Mouse (Mus musculus): ENCODE data around the gene Fbln2.

Fbln2 gene

DNA sequence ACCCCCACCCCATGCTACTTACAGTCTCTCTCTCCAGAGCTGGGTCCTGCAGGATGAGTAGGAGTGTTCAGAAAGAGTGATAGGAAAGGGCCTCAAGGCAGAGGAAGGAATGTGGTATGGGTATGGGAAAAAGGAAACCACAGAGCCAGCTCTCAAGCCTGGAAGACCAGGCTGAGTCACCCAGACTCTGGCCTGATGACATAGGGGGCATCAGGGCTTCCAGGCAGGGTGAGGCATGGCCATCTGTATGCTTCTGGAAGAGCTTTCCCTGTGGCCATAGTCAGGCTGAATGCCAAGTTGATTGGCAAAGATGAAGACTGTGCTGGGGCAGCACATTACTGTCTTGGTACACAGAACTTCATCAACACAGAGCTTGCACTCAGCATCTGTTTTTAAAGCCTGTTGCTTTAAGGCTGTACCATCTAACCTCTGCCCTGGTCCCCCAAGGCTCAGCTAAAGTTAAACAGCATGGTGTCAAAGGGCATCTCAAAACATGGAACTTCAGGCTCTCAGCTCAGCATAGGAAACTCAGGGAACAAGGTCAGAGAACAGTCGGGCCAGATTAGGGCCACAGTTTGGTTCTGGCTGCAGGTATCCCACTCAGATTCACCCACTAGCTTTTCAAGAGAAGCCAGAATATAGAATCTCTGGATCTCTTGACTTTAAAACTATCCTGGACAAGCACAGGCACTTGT lies 19.3 kb upstream of the Fbln2 start:
- DNase-seq = no peak

DNA sequence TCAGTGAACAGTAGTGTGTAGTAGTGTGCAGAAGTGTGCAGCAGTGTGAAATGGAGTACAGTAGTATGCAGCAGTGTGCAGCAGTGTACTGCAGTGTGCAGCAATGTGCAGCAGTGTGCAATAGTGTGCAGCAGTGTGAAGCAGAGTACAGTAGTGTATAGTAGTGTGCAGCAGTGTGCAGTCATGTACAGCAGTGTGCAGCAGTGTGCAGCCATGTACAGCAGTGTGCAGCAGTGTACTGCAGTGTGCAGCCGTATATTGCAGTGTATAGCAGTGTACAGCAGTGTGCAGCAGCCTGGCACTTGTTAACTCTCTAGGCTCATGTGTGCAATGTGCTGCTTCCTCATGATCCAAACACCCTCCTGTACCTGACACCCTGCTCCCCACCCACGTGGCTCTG lies 13.8 kb upstream of the Fbln2 start:
- no peak for DNase-seq

DNA sequence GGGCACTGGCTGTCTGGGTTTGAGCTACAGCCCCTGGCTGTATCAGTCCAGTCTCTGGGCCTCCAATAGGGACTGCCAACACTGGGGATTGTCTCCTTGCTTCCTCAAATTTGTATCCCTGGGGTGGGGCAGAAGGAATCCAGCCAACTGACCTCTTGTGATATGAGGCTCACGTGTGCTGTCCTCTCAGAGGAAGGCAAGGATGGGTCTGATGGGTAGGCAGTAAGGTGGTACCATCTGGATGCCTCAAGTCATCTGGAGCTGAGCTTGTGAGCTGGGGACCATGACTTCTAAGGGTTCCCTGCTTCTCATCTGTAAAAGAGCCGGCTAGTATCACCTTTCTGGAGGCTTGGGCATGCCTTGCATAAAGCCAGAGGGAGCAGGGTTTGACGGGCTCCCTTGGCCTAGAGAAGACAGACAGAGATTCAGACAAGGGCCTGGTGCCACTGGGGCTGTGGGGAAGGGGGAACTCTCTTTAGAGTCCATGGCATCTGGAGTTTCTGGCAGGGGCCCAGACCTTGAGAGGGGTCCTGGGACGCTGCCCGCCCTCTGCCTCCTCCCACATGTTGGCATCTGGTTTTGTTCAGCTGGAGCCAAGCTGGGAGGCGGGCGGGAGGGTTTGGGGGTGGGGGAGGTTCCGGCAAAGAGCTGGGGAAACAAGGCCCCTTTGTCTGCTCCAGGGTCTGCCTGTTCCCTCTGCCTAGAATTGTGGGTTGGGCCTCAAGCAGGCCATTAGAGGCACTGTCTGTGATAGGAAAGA lies 11.6 kb upstream of the Fbln2 start:
- peak; percentile 18 to 34 for DNase-seq

DNA sequence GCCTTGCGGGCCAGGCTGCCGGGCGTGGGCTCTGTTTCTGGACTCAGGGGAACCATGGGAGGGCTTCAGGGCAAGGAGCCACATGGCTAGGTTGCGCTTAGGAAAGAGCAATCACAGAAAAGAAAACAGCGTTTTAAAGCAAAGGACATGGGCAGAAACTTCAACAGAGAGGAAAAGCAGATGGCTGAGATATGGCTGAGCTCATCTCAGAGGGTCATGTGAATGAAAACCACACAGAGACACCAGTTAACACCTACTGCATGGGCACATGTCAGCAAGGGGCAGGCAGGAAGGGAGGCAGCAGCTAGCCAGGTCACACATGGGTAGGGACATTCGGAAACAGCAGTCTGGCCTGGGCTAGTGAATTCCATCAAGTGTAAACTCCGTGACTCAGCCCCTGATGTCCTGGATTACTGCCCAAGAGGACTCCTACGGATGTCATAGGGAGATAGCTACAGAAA lies 10.3 kb upstream of the Fbln2 start:
- DNase-seq = no peak

DNA sequence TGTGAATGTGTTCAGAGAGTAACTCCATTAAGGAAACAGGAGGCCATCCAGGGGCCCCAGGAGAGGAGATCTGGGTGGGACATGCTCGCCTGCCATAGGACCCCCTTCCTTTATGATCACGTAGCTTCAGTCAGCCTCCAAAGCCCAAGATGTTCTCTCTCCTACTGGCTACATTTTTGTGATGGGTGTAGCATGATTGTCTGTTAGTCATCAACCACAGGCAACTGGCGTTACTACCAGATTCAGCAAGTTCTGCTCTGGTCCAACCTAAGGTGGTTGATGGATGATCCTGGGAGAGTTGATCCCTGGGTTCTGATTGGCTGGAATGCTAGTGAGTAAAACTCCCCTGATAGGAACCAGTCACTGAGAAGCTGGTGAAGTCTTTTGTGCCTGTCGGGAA lies 9.7 kb upstream of the Fbln2 start:
- no peak for DNase-seq

DNA sequence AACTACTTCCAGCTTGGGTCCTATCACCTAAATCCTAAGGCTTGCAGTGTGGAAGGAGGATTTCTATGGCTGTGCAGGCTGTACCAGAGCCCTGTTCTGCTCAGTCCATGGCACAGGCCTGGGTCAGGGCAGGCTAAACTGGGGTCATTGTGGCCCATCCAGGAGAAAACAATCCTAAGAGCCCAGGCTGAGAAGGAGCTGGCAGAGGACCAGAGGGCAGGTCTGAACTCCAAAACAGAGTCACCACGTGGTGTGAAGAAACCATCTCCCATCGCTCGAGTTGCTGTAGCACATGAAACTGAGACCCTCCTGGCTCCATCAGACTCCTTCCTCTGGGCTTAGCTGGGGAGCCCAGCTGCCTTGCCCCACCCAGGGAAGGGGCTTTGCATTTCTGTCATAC lies 6.9 kb upstream of the Fbln2 start:
- no peak for DNase-seq

DNA sequence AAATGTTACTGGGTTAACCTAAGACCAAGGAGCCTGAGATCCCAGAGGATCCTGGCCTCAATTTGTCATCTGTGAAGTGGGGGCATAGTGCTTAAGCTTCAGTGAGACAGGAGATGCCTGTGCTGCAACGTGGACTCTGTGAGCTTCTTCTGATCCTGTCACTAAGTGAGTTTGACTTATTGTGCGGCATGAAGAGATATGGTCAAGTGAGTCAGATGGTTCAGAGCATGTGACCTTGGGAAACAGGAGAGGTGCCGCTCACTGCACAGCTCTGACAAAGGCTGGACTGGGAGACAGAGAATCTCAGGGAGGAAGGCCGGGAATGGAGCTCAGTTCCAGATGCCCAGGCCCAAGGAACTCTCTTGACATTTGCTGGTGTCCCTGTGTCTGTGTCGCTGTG lies 6.5 kb upstream of the Fbln2 start:
- no peak for DNase-seq

DNA sequence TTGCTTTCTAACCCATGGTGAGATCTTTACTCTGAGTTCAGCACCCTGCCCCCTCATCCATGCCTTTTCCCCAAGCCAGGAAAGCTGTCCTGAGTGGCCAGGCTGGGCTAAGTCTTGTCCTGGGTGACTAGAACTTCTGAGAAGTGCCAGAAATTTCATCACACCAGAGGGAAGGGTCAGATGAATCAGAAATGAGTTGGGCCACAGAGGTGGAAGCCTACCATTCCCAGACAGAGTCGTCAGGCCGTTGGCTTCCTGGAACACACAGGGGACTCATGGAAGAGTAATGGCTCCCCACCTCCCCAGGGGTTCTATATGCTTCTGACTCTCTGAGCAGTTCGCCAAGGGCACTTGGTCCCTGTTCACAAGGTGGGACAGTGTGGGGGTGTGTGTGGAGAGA lies 4.8 kb upstream of the Fbln2 start:
- no peak for DNase-seq

DNA sequence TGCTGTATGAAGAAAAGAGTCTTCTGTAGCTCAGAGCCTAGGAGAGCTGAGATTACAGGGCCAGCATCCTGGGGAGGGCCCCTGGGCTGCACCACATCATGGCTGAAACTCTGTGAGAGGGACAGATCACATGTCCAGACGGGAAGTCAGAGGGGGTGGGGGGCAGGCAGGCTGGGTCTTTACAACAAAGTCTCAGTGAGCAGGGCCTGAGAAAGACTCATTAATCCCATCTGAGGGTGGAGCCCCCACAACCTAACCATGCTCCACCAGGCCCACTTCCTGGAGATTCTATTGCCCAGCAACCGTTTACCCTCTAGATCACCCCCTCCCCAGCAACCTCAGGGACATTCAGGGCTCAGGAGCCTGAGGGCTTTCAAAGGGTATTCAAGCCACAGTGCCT lies 2.5 kb upstream of the Fbln2 start:
- no peak for DNase-seq

DNA sequence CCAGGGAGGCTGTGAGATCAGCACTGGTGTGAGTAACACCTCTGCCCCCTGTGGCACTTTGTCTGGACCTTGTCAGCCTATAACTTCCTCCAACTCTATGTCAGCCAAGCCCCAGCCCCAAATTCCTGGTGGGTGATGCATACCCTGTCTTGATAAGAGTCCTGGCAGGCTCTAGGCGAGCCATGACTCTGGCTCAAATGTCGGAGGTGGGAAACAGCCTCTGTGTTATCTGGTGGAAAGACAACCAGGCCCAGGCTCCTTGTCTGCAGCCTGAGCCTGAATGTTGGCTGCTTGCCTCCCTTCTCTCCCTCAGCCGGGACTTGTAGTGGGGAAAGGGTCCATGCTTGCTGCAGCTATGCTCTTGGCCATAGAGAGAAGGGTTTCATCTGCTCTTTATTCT lies 1.4 kb upstream of the Fbln2 start:
- no peak for DNase-seq

DNA sequence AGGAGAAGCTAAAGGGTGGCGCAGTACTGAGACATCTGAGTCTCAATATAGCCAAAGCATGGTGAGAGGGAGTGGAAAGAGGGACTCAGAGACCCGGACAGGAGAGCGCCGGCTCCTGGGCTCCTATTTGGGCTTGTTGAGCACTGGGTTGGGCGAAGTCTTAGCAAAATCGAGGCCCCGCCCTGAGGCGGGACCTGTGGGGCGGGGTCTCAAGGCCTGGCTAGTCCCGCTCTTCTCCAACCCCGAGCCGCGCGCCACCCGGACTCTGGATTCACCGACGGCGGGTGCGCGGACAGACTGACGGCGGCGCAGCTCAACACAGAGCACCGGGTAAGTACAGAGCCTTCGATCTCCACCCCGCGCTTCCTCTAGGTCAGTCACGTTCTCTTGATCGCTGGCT lies 316 bp downstream of the Fbln2 start:
- peak in 1 of 2 experiments; percentile 17 for DNase-seq

DNA sequence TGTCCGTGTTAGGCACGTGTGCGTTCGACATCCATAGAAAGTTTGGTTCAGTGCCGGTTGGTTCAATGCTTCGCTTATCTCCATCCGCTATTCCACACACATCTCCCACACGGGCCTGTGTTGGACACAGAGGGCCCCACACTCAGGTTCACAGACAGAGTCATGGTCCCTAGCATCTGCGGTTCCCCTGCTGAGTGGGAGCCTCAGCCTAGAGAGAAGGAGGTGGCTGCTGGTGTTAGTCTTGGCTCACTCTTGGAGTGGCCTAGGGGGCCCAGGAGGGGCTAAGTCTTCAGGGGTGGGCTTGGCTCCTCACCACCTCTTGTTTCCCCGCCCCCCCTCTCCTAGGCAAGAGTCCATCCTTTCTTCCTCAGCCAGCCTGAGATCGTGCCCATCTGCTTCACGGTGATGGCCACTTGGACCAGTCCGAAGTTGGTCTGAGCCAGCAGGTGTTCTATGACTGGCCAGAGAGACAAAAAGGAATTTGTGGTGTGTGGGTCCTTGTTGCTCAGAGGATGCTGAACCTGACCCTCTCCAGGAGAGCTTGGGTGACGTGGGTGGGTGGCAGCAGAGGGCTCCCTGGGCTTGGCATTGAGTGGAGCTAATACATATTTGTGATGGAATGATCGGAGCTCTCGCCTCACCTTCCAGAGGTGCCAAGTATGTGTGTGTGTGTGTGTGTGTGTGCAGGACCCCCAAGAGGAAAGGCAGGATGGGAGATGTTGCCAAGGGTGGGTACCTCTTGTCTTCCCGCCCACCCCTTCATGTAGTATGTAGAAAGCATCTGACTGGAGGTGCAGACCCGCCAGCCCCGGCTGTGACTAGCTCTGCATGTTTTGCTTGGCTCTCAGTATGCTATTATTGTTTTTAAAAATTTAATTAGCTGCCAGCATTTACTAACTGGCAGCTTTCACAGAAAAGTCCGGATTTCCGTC lies 1.3 kb downstream of the Fbln2 start:
- DNase-seq = no peak

DNA sequence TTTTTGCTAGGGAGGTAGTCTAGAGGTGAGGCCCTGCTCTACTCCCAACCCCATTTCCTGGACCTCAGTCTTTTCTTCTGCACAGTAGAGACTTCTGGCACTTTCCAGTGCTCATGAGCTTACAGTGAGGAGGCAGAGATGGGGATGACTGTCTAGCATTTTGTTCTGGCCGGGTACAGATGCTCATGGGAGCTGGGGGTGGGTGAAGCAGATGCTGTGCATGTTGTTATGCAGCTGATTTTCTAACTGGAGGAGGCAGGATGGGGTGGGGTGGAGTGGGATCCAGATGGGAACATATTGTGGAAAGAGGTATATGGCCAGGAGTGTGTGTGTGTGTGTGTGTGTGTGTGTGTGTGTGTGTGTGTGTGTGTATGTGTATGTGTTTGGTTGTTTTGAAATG lies 3.2 kb downstream of the Fbln2 start:
- no peak for DNase-seq

DNA sequence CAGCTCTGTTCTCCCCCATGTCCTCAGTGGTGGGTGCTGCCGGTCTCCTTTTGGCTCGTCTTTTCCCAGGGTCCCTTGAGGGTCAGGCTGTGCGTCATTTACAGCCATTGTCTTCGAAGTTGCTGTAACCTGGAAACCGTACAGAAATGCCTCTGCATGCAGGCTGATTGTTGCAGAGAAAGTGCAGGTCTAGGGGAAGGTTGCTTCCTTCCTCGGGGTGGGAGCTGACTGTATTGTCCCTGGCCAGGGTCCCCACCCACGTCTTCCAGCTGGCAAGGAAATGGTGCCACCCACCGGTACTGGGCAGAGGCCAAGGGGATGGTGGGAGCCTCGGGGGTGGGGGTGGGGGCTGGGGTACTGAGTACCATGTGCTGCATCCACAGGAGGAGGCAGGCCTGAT lies 6.2 kb downstream of the Fbln2 start:
- DNase-seq = no peak

DNA sequence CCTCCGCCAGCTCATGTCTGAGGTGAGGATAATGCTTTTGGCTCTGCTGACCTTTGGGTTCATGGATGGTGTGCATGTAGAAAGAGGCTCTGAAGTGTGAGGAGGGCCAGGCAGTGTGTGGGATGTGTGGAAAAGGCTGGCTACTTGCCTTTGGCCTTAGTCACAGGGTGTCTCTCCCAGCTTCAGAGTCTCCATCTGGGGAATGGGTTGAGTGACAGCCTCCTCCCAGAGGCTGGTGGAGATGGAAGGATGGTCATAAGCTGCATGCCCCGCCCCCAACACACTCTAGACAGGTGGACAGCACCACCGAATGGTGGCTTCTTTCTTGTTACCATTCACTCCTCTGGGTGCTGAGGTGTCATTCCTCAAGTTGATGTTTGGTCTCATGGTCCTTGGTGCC lies 6.6 kb downstream of the Fbln2 start:
- DNase-seq = no peak

DNA sequence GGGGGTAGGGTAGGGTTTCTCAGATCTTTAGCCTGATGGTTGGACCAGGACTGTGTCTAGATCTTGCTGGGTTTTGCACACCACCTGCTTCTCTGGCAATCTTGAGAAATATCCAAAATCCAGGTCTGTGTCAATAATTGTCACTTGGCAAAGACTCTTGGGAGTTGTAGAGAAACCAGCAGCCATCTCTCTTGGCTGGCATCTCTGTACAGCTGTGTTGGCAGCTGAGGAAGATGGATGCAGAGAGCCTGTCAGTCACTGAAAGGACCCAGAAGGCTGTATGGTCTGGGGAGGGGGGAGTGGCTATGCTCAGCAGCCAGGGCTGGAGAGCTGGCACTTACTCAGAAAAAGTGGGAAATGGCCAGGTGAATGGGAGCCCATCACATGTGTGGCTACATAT lies 7.8 kb downstream of the Fbln2 start:
- DNase-seq = no peak

DNA sequence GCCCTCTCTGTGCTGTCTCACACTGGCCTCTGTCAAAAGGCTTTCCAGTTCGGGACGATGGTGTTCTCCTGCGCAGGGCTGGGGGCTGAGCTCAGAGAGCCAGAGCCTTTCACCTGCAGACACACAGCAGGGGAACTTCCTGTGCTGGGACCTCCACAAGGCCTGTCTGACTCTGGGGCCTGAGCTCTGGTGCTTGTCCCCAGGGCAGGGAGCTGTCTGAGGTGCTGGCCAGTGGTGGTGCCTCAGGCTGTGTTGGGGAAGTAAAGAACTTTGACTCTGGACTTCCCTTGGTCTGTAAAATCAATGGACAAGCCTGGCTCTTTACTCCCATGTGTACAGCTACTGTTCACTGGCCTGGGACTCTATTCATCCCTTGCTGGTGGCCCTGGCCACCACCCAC lies 8.8 kb downstream of the Fbln2 start:
- no peak for DNase-seq

DNA sequence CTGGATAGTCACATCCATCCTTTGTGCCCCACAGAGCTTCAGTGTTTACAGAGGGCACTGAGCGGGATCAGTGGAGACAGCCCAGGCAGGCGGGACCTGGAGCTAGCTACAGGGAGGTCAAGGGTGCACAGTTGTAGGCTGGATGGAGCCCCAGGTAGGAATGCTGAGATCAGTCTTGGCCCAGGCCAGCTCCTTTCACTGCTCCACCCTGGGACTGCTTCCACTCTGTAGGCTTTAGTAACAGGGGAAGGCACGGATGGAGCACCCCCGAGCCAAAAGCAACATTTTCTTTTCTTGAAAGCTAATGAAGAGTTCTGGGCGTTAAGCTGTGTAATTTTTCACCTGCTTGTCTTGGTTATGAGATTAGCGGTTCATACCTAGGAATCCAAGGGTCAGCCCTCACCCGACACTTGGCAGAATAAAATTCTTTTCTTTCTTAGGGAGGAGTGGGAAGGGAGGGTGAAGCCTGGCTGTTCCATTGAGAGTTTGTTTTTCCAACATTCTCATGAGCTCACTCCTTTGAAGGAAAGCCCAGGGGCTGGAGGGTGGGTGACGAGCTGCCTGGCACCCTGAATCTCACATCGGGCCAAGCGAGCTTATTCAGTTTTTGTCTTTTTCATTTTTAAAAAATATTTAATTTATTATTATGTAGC lies 10.6 kb downstream of the Fbln2 start:
- no peak for DNase-seq

DNA sequence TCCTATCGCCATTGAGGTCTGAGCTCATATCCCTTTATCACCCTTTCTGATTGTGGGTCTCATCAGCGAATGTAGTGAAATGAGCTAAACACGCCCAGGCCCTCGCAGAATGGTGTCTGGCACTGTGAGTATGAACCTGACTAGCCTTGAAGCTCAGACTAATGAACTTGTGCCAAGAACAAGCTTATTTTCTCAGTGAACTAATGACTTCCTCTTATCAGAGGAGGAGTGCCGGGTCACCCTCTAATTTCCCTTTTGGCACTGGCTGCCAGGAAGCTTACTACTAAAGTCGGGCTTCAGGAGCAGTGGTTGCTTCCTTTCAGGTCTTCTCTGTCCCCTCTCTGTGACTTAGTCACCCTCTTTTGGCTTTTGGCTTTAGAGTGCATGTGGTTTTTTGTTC lies 12.7 kb downstream of the Fbln2 start:
- no peak for DNase-seq

DNA sequence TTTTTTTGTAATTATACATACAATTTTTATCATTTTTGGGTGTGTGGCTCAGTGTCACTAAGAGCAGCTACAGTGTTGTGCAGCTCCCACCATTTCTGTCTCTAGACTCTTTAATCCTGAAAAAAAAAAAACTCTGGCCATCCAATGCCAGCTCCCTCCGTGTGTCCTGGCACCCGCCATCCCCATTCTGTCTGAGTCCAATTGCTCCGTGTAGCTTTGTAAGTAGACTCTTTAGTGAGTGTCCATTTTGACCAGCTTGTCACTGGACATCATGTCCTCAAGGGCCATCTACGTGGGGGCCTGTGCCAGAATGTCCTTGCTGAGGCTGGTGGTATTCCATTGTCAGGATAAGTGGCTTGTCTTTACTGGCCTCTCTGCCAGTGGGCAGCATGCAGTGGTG lies 13.1 kb downstream of the Fbln2 start:
- DNase-seq = no peak

DNA sequence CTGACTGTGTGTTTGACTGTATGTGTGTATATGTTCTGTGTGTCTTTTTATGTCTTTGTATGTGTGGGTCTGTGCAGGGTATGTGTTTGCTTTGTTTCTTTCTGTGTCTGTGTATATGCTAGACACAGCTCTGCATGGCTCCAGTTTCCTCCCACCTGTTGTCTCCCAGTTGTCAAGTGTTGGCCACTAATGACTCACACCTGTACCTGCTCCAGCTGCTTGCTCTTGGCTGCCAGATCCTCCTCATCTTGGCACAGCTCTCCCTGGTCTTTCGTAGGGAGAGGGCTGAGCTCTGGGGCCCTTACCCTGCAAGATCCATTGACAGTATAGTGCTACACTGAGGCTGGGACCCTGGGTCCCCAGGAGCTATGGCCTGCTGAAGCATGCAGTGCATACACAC lies 13.8 kb downstream of the Fbln2 start:
- DNase-seq = no peak

DNA sequence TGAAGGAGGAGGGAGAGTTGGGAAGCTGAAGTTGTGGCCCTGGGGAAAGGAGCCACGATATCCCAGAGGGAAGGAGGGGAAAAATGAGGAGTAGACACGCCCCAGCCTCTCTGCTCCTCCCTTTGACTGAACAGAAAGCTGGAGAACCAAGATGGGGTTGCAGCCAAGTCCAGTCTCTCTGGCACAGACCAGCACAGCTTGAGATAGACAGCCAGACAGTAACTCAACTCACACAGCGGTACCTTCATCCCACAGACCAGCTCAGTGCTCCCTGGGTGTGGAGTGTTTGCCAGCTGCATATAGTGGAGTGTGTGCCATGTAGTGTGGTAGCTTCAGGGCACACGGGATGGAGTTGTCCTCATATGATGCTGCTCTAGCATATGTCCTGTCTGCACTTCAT lies 16.7 kb downstream of the Fbln2 start:
- DNase-seq = peak in 1 of 2 experiments; percentile 19

DNA sequence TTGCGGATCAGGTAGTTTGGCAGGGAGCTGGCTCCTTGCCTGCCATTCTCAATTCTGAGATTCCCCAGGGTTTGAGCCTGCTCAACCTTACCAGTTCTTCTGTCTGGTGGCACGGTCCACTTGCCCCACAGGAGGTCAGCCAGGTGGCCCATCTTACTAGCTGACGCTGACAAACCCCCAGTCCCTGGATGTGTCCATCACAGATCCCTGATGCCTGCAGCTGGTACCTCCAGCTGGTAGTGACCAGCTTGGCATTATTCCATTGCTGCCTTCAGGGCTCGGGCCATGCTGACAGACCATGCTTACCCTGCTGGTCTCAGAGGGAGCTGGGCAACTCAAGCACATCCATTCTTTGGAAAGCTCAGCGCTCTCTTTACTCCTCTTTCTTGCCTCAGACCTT lies 18.7 kb downstream of the Fbln2 start:
- DNase-seq = no peak
